Mouse (Mus musculus) CH12.LX (cell line): ENCODE measurements at regions not wholly inside any gene's neighbourhood (a gene's known extent, or its start where the extent isn't known, plus 50 kb on each side); places are given as distances from the start of the nearest gene placed in this dataset.

Experiments
- DNase-seq: peaks from one replicate; pipeline ENCODE4 v3.0.0-alpha.2; 2013; ENCODE audit errors: extremely low read depth
- H3K27ac ChIP-seq: 2 replicates; pipeline ENCODE4 v1.5.1; 2012; ENCODE audit warnings: low read depth, mild to moderate bottlenecking, control low read depth, moderate library complexity; ENCODE audit not compliant: insufficient read depth
- H3K27me3 ChIP-seq: replicated peaks from 2 replicates; pipeline ENCODE3; 2012; ENCODE audit warnings: inconsistent platforms
- H3K36me3 ChIP-seq, 2 experiments: replicated peaks in 1 of 2; 2 replicates each; pipeline versions ENCODE3 to v1.6.1; 2012; ENCODE audit warnings: inconsistent platforms in 1 of 2, low read length in 1 of 2, mild to moderate bottlenecking in 1 of 2, mixed read lengths in 1 of 2, moderate library complexity in 1 of 2; ENCODE audit not compliant: control insufficient read depth in 1 of 2, insufficient read depth in 1 of 2
- H3K4me1 ChIP-seq, 2 experiments: 2 replicates each; pipeline ENCODE4 v1.6.1; 2012; ENCODE audit warnings: inconsistent platforms in 1 of 2, moderate library complexity in 1 of 2; ENCODE audit not compliant: insufficient read depth in 2 of 2, control insufficient read depth in 1 of 2
- H3K4me2 ChIP-seq: 2 replicates; pipeline ENCODE4 v1.6.1; 2012; ENCODE audit warnings: low read depth, mild to moderate bottlenecking, control low read depth; ENCODE audit not compliant: poor library complexity, insufficient read depth, severe bottlenecking
- H3K4me3 ChIP-seq, 3 experiments: fragments of 150-350 bp in 1 of 3; sonication (generic) in 1 of 3; replicated peaks in 1 of 3; 2 replicates each; pipeline versions ENCODE3 to v1.5.1; 2011 to 2012; ENCODE audit warnings: low read depth in 2 of 3, low read length in 2 of 3, mild to moderate bottlenecking in 2 of 3, moderate library complexity in 2 of 3, control low read depth in 1 of 3, improper control_type of control experiment in 1 of 3, inconsistent platforms in 1 of 3, mixed read lengths in 1 of 3; ENCODE audit not compliant: poor library complexity in 1 of 3
- H3K79me2 ChIP-seq: replicated peaks from 2 replicates; pipeline ENCODE4 v1.6.1; 2012; ENCODE audit warnings: mild to moderate bottlenecking, moderate library complexity; ENCODE audit not compliant: control insufficient read depth, poor library complexity, insufficient read depth, severe bottlenecking; ENCODE audit errors: extremely low read depth
- H3K9ac ChIP-seq: 2 replicates; pipeline ENCODE4 v1.6.1; 2012; ENCODE audit warnings: low read depth, mild to moderate bottlenecking, control low read depth, moderate library complexity; ENCODE audit not compliant: insufficient read depth
- H3K9me3 ChIP-seq: replicated peaks from 2 replicates; pipeline ENCODE3; 2012; ENCODE audit warnings: low read length, inconsistent platforms, mixed read lengths
- CHD2 ChIP-seq: IDR thresholded peaks from 2 replicates; pipeline ENCODE4 v1.6.1; 2011; ENCODE audit warnings: low read length, improper control_type of control experiment
- CTCF ChIP-seq, 2 experiments: IDR thresholded peaks in 1 of 2; conservative IDR thresholded peaks in 1 of 2; 2 replicates each; pipeline ENCODE4 v1.5.1; 2011 to 2012; ENCODE audit warnings: low read depth in 2 of 2, low read length in 2 of 2, improper control_type of control experiment in 1 of 2, inconsistent platforms in 1 of 2, mild to moderate bottlenecking in 1 of 2, moderate library complexity in 1 of 2
- E2F4 ChIP-seq: IDR thresholded peaks from 2 replicates; pipeline ENCODE4 v1.6.1; 2011; ENCODE audit warnings: low read depth, low read length, improper control_type of control experiment; ENCODE audit not compliant: insufficient replicate concordance
- ELF1 ChIP-seq: IDR thresholded peaks from 2 replicates; pipeline ENCODE4 v1.6.1; 2014; ENCODE audit warnings: low read depth, mild to moderate bottlenecking, inconsistent platforms, low read length, improper control_type of control experiment
- ETS1 ChIP-seq: conservative IDR thresholded peaks from 2 replicates; pipeline ENCODE4 v1.6.1; 2012; ENCODE audit warnings: low read depth, mild to moderate bottlenecking, inconsistent platforms, low read length, improper control_type of control experiment, moderate library complexity
- GABPA ChIP-seq: IDR thresholded peaks from 2 replicates; pipeline ENCODE4 v1.6.1; 2012; ENCODE audit warnings: low read depth, low read length, improper control_type of control experiment, inconsistent platforms; ENCODE audit not compliant: insufficient replicate concordance
- IRF4 ChIP-seq: IDR thresholded peaks from 2 replicates; pipeline ENCODE4 v1.6.1; 2014; ENCODE audit warnings: low read depth, mild to moderate bottlenecking, inconsistent platforms, low read length, improper control_type of control experiment
- MAFK ChIP-seq: IDR thresholded peaks from 2 replicates; pipeline ENCODE4 v1.6.1; 2011; ENCODE audit warnings: low read length, improper control_type of control experiment; ENCODE audit not compliant: insufficient replicate concordance
- MAZ ChIP-seq: IDR thresholded peaks from 2 replicates; pipeline ENCODE4 v1.6.1; 2012; ENCODE audit warnings: low read depth, mild to moderate bottlenecking, inconsistent platforms, low read length, improper control_type of control experiment, moderate library complexity
- MEF2A ChIP-seq: IDR thresholded peaks from 2 replicates; pipeline ENCODE4 v1.6.1; 2014; ENCODE audit warnings: low read depth, mild to moderate bottlenecking, inconsistent platforms, low read length, improper control_type of control experiment, borderline replicate concordance
- MYC ChIP-seq: IDR thresholded peaks from 2 replicates; pipeline ENCODE4 v1.6.1; 2011; ENCODE audit warnings: low read depth, mild to moderate bottlenecking, improper control_type of control experiment, low read length
- NELFE ChIP-seq: IDR thresholded peaks from 2 replicates; pipeline ENCODE4 v1.6.1; 2011; ENCODE audit warnings: low read depth, low read length, improper control_type of control experiment
- NRF1 ChIP-seq: IDR thresholded peaks from 2 replicates; pipeline ENCODE4 v1.6.1; 2014; ENCODE audit warnings: low read depth, mild to moderate bottlenecking, inconsistent platforms, low read length, improper control_type of control experiment, moderate library complexity
- POLR2A ChIP-seq: IDR thresholded peaks from 2 replicates; pipeline ENCODE4 v1.6.1; 2011; ENCODE audit warnings: low read depth, mild to moderate bottlenecking, improper control_type of control experiment, low read length
- POLR2AphosphoS2 ChIP-seq: IDR thresholded peaks from 2 replicates; pipeline ENCODE4 v1.6.1; 2011; ENCODE audit warnings: low read depth, low read length, improper control_type of control experiment
- SIN3A ChIP-seq: IDR thresholded peaks from 2 replicates; pipeline ENCODE4 v1.6.1; 2012; ENCODE audit warnings: low read length, improper control_type of control experiment, inconsistent platforms
- SMC3 ChIP-seq: IDR thresholded peaks from 2 replicates; pipeline ENCODE4 v1.6.1; 2011; ENCODE audit warnings: low read depth, low read length, improper control_type of control experiment
- TBP ChIP-seq: conservative IDR thresholded peaks from 2 replicates; pipeline ENCODE4 v1.6.1; 2011; ENCODE audit warnings: low read depth, low read length, improper control_type of control experiment
- TCF12 ChIP-seq: IDR thresholded peaks from 2 replicates; pipeline ENCODE4 v1.6.1; 2014; ENCODE audit warnings: low read depth, mild to moderate bottlenecking, inconsistent platforms, low read length, improper control_type of control experiment
- USF1 ChIP-seq: IDR thresholded peaks from 2 replicates; pipeline ENCODE4 v1.6.1; 2014; ENCODE audit warnings: low read depth, mild to moderate bottlenecking, inconsistent platforms, low read length, improper control_type of control experiment
- ZKSCAN1 ChIP-seq: IDR thresholded peaks from 2 replicates; pipeline ENCODE4 v1.6.1; 2012; ENCODE audit warnings: low read depth, inconsistent platforms, low read length, improper control_type of control experiment, borderline replicate concordance
- ZNF384 ChIP-seq: IDR thresholded peaks from 2 replicates; pipeline ENCODE4 v1.6.1; 2012; ENCODE audit warnings: low read depth, low read length, improper control_type of control experiment, inconsistent platforms
- dilution Hi-C: fragments of 300-500 bp; cut with MboI; formaldehyde crosslinking; loops from 2 replicates; pipeline ENCODE4 v1.14.3; 2020; ENCODE audit warnings: low sequenced_read_pairs; ENCODE audit not compliant: extremely low pct_unique_long_range_greater_than_20kb, extremely low pct_ligation_motif_present
- in situ Hi-C: fragments of 300-500 bp; cut with MboI; formaldehyde crosslinking; loops from 3 replicates; pipeline ENCODE4 v1.14.3; 2019; ENCODE audit warnings: low sequenced_read_pairs, low pct_ligation_motif_present, low pct_unique_long_range_greater_than_20kb, mixed read lengths

DNA sequence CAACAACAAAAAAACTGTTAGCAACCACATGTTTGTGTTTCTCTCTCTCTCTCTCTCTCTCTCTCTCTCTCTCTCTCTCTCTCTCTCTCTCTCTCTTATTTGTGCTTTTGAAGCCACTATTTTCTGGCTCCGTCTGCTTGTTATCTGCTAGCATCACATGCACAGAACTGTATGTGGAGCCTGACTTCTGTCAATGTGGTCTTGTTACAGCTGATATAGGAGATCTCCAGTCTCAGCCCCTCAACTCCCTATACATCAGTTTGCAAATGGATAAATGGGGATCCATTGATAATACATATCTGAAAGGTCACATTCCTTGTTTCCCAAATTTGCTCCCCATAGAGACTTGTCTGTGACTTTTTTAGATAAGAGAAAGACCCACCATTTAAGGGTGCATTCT is 126.9 kb upstream of the Cited2 start:
- DNase-seq = no peak
- Histone ChIP-seq H3K27me3 (no peaks in the 10 kb centered on the region), H3K4me1 (peaks cover 0 to 6% of the 10 kb centered on the region in 2 experiments; a peak in 1 of 4 replicates), H3K27ac (no peak overlapping the region), H3K36me3 (no peaks in the 10 kb centered on the region)
- TF ChIP-seq MYC = no peak
- no peak for TF ChIP-seq ELF1
- no peak for TF ChIP-seq MAFK
- no peak for TF ChIP-seq CHD2
- no peak for TF ChIP-seq IRF4
- no peak for TF ChIP-seq SIN3A
- TF ChIP-seq, all 38 proteins: peak for 0
- dilution Hi-C loops (no loop called here), in situ Hi-C loops (no loop called here)
- no peak overlapping the region for H3K4me2 ChIP-seq
- H3K9ac ChIP-seq = no peak overlapping the region
- no peaks in the 10 kb centered on the region for H3K79me2 ChIP-seq
- no peak overlapping the region for H3K4me3 ChIP-seq
- no peaks in the 10 kb centered on the region for H3K9me3 ChIP-seq

GRCm38 (mm10) chr10:17596743-17597142 is 126.3 kb upstream of the Cited2 start:
- no peak overlapping the region for H3K27ac ChIP-seq
- dilution Hi-C loops (no loop called here), in situ Hi-C loops (no loop called here)
- no peak overlapping the region for H3K4me3 ChIP-seq
- peaks cover 0 to 6% of the 10 kb centered on the region in 2 experiments; a peak in 1 of 4 replicates for H3K4me1 ChIP-seq
- no peaks in the 10 kb centered on the region for H3K27me3 ChIP-seq
- H3K4me2 ChIP-seq = no peak overlapping the region
- H3K36me3 ChIP-seq = no peaks in the 10 kb centered on the region
- no peaks in the 10 kb centered on the region for H3K79me2 ChIP-seq
- no peak overlapping the region for H3K9ac ChIP-seq
- TF ChIP-seq IRF4 = no peak
- TF ChIP-seq ZKSCAN1 = no peak
- TF ChIP-seq POLR2A = no peak
- TF ChIP-seq POLR2AphosphoS2 = no peak
- TF ChIP-seq GABPA = no peak
- TF ChIP-seq E2F4 = no peak
- TF ChIP-seq MEF2A = no peak
- no peak for TF ChIP-seq SIN3A
- no peak for TF ChIP-seq CTCF (conservative IDR thresholded peaks at IDR 0.05 in 1 of 2, IDR thresholded peaks at IDR 0.05 in 1 of 2; ENCODE audit: low read depth in 2 of 2, low read length in 2 of 2)
- no peak for TF ChIP-seq USF1
- TF ChIP-seq ETS1 = no peak
- no peak for TF ChIP-seq NRF1
- TF ChIP-seq NELFE = no peak
- TF ChIP-seq MAZ = no peak
- no peak for TF ChIP-seq MYC
- no peak for TF ChIP-seq ZNF384
- TF ChIP-seq TBP = no peak
- no peak for TF ChIP-seq SMC3
- TF ChIP-seq TCF12 = no peak
- H3K9me3 ChIP-seq = no peaks in the 10 kb centered on the region
- DNase-seq = no peak
